Mouse (Mus musculus) hindbrain, postnatal 0 days (tissue): Measurements from ENCODE around the gene Bcl2l12. TPM values are rescaled to one million over a fixed set of nuclear protein-coding genes. Genes with fewer than 3 reads are reported as not detected.
"Not testable (repeated sequence)": the region's sequence is repeated elsewhere in the genome, so short reads cannot be mapped to it uniquely, and the experiment has no call there.

ENCODE experiments used
- ATAC-seq: fragments of 200-750 bp; cut with Nextera tagmentation; 2 replicates; pipeline ENCODE4 v1.8.0; 2017; ENCODE audit warnings: mild to moderate bottlenecking, moderate TSS enrichment, moderate library complexity
- DNase-seq: peaks from one replicate; pipeline ENCODE4 v3.0.0-alpha.2; 2015; ENCODE audit warnings: low spot score
- H3K27ac ChIP-seq: fragments of 300-500 bp; sonication (generic); 2 replicates; pipeline ENCODE4 v1.5.1; 2014; ENCODE audit warnings: mild to moderate bottlenecking
- H3K27me3 ChIP-seq: fragments of 300-500 bp; sonication (generic); 2 replicates; pipeline ENCODE4 v1.6.1; 2014; ENCODE audit warnings: low read length, mixed read lengths; ENCODE audit not compliant: insufficient read depth
- H3K36me3 ChIP-seq: fragments of 300-500 bp; sonication (generic); 2 replicates; pipeline ENCODE4 v1.6.1; 2014; ENCODE audit warnings: low read length, mixed read lengths; ENCODE audit not compliant: insufficient read depth
- H3K4me1 ChIP-seq: fragments of 300-500 bp; sonication (generic); 2 replicates; pipeline ENCODE4 v1.6.1; 2014; ENCODE audit warnings: antibody characterized with exemption, low read length, mixed read lengths; ENCODE audit not compliant: insufficient read depth
- H3K4me2 ChIP-seq: fragments of 300-500 bp; sonication (generic); 2 replicates; pipeline ENCODE4 v1.6.1; 2014; ENCODE audit warnings: low read depth, mild to moderate bottlenecking, low read length, moderate library complexity, mixed read lengths
- H3K4me3 ChIP-seq: fragments of 300-500 bp; sonication (generic); 2 replicates; pipeline ENCODE4 v1.5.1; 2014; ENCODE audit warnings: low read length
- H3K9ac ChIP-seq: fragments of 300-500 bp; sonication (generic); replicated peaks from 2 replicates; pipeline ENCODE4 v1.6.1; 2014; ENCODE audit warnings: mild to moderate bottlenecking, low read length, moderate library complexity, mixed read lengths
- H3K9me3 ChIP-seq: fragments of 300-500 bp; sonication (generic); 2 replicates; pipeline ENCODE4 v1.6.1; 2016; ENCODE audit warnings: low read length, mixed read lengths
- CTCF ChIP-seq: IDR thresholded peaks from 2 replicates; pipeline ENCODE4 v1.5.1; 2016; ENCODE audit warnings: antibody characterized with exemption, control low read depth, low read depth
- WGBS: fragments of 180-500 bp; shearing (Covaris S2); extraction: QIAGEN DNeasy Blood & Tissue Kit; methylation state at CpG from one replicate; pipeline ENCODE4 v1.1.7; 2014; 5-methylcytosine and 5-hydroxymethylcytosine counted together
- polyA plus RNA-seq: library from polyadenylated mRNA; unstranded; fragments of >200 nt; fragmentation: Nextera tagmentation; extraction: Ambion mirVana; gene quantifications from 2 replicates; pipeline ENCODE4 v1.2.1, GENCODE M21; 2015
- total RNA-seq: library from RNA; depleted of rRNA; stranded (reverse); fragments of >200 nt; gene quantifications from 2 replicates; pipeline ENCODE4 v1.2.3, GENCODE M21; 2014

Gene Bcl2l12
- total and polyA plus RNA-seq, 2 experiments from 2014 or later: 13.0 to 15.0 TPM

- Histone ChIP-seq H3K9me3 (no peaks in the 10 kb centered on the region), H3K4me2 (no peak overlapping the region), H3K9ac (no peak overlapping the region), H3K27ac (no peak overlapping the region), H3K4me1 (no peaks in the 10 kb centered on the region), H3K36me3 (peaks cover 54% of the 10 kb centered on the region), H3K4me3 (no peak overlapping the region), H3K27me3 (no peaks in the 10 kb centered on the region)
- no peak; the same call in 1 of the 2 replicates for ATAC-seq
- DNase-seq: no peak
- no peak for TF ChIP-seq CTCF
- WGBS: 92% methylated on average over 9 of the region's 9 CpGs
These were observed 29.2 kb upstream of the Bcl2l12 start for GRCm38 (mm10) chr7:45027761-45028160.

- no peak overlapping the region for H3K4me2 ChIP-seq
- WGBS: 39% methylated on average over 2 of the region's 2 CpGs
- no peaks in the 10 kb centered on the region for H3K9me3 ChIP-seq
- peaks cover 42% of the 10 kb centered on the region for H3K36me3 ChIP-seq
- no peak for TF ChIP-seq CTCF
- no peaks in the 10 kb centered on the region for H3K27me3 ChIP-seq
- no peaks in the 10 kb centered on the region for H3K4me1 ChIP-seq
- H3K9ac ChIP-seq: no peak overlapping the region
- DNase-seq: peak; percentile 56
- no peak overlapping the region for H3K4me3 ChIP-seq
- H3K27ac ChIP-seq: peak overlapping the region; percentile 52; the same call in 1 of the 2 replicates
- peak; percentile 48; the same call in 1 of the 2 replicates for ATAC-seq
These were observed 27.7 kb upstream of the Bcl2l12 start for GRCm38 (mm10) chr7:45026256-45026655.

GRCm38 (mm10) chr7:45025601-45026220 lies 27.2 kb upstream of the Bcl2l12 start:
- peaks cover 36% of the 10 kb centered on the region for H3K36me3 ChIP-seq
- no peaks in the 10 kb centered on the region for H3K4me1 ChIP-seq
- peak overlapping the region; percentile 52; the same call in 1 of the 2 replicates for H3K27ac ChIP-seq
- H3K4me2 ChIP-seq: no peak overlapping the region
- no peak for DNase-seq
- H3K27me3 ChIP-seq: no peaks in the 10 kb centered on the region
- WGBS: 75% methylated on average over 8 of the region's 8 CpGs
- H3K9ac ChIP-seq: no peak overlapping the region
- no peaks in the 10 kb centered on the region for H3K9me3 ChIP-seq
- ATAC-seq: no peak
- no peak overlapping the region for H3K4me3 ChIP-seq
- TF ChIP-seq CTCF: no peak

- Histone ChIP-seq H3K9me3 (no peaks in the 10 kb centered on the region), H3K4me1 (no peaks in the 10 kb centered on the region), H3K36me3 (peaks cover 25% of the 10 kb centered on the region), H3K27me3 (no peaks in the 10 kb centered on the region), H3K27ac (0 out of 2 replicates have a peak overlapping the region, but pooled peaks have one; percentile 9), H3K4me2 (no peak overlapping the region), H3K9ac (no peak overlapping the region), H3K4me3 (no peak overlapping the region)
- TF ChIP-seq CTCF: no peak
- no peak for DNase-seq
- ATAC-seq: no peak
- 86% methylated on average over 15 of the region's 15 CpGs for WGBS
These were observed 26.1 kb upstream of the Bcl2l12 start for GRCm38 (mm10) chr7:45024281-45025248.

- H3K27me3 ChIP-seq, H3K9me3 ChIP-seq, ATAC-seq, H3K27ac ChIP-seq, H3K4me1 ChIP-seq, H3K9ac ChIP-seq, H3K4me2 ChIP-seq, H3K4me3 ChIP-seq: not testable (repeated sequence)
- peaks cover 17% of the 10 kb centered on the region for H3K36me3 ChIP-seq
- peak; percentile 25 for DNase-seq
- WGBS: 69% methylated on average over 5 of the region's 5 CpGs
- TF ChIP-seq CTCF: peak; percentile 45
These were observed 25.2 kb upstream of the Bcl2l12 start for GRCm38 (mm10) chr7:45023711-45024110.

- DNase-seq: no peak
- H3K9me3 ChIP-seq: no peaks in the 10 kb centered on the region
- no peak overlapping the region for H3K27ac ChIP-seq
- no peaks in the 10 kb centered on the region for H3K27me3 ChIP-seq
- H3K4me2 ChIP-seq: no peak overlapping the region
- WGBS: 74% methylated on average over 9 of the region's 9 CpGs
- no peak overlapping the region for H3K9ac ChIP-seq
- H3K4me1 ChIP-seq: 0 out of 2 replicates have a peak, but pooled peaks cover 6% of the 10 kb centered on the region
- no peaks in the 10 kb centered on the region for H3K36me3 ChIP-seq
- TF ChIP-seq CTCF: no peak
- H3K4me3 ChIP-seq: no peak overlapping the region
- ATAC-seq: no peak
These were observed 21.7 kb upstream of the Bcl2l12 start for GRCm38 (mm10) chr7:45020225-45020624.
